Mouse (Mus musculus) monocyte, adult 2 months (primary cell): ENCODE results near the gene Rnase11.
A peak's percentile ranks its signal among the peaks of the same experiment; 100 is the strongest.

ENCODE experiments used
- DNase-seq, 2 experiments: peaks; one replicate each; pipeline ENCODE4 v3.0.0; 2022; ENCODE audit warnings: low spot score in 2 of 2, low read depth in 1 of 2

Rnase11 gene

GRCm38 (mm10) chr14:51050063-51050462 lies at the start of gene Rnase11:
Rnase11 (minus strand) TSS chr14:51050163.
- DNase-seq: no peak

GRCm38 (mm10) chr14:51098921-51099320 lies 49.0 kb upstream of the Rnase11 start:
- no peak for DNase-seq

GRCm38 (mm10) chr14:51098300-51098699 lies 48.3 kb upstream of the Rnase11 start:
- DNase-seq: peak in 1 of 2 experiments; percentile 54

- DNase-seq: no peak
Observed at GRCm38 (mm10) chr14:51095736-51096524, 46.0 kb upstream of the Rnase11 start.

- no peak for DNase-seq
Observed at GRCm38 (mm10) chr14:51094921-51095320, 45.0 kb upstream of the Rnase11 start.

- no peak for DNase-seq
Observed at GRCm38 (mm10) chr14:51094096-51094875, 44.3 kb upstream of the Rnase11 start.

- DNase-seq: no peak
Observed at GRCm38 (mm10) chr14:51093496-51093895, 43.5 kb upstream of the Rnase11 start.

GRCm38 (mm10) chr14:51092073-51092620 lies 42.2 kb upstream of the Rnase11 start:
- DNase-seq: no peak

- DNase-seq: peak in 1 of 2 experiments; percentile 14
Observed at GRCm38 (mm10) chr14:51090921-51091900, 41.2 kb upstream of the Rnase11 start, which contains the start of the genes Rnase4 and Ang. Rnase4 (plus strand) TSS chr14:51091077. Ang (plus strand) TSS chr14:51091150.

- DNase-seq: peak; percentile 55 to 80
Observed at GRCm38 (mm10) chr14:51090077-51090781, 40.3 kb upstream of the Rnase11 start.

GRCm38 (mm10) chr14:51089674-51090076 lies 39.7 kb upstream of the Rnase11 start:
- peak in 1 of 2 experiments; percentile 19 for DNase-seq

- peak; percentile 92 to 96 for DNase-seq
Observed at GRCm38 (mm10) chr14:51088970-51089673, 39.2 kb upstream of the Rnase11 start.

- peak in 1 of 2 experiments; percentile 71 for DNase-seq
Observed at GRCm38 (mm10) chr14:51088166-51088969, 38.4 kb upstream of the Rnase11 start.

GRCm38 (mm10) chr14:51087762-51088161 lies 37.8 kb upstream of the Rnase11 start:
- DNase-seq: no peak

GRCm38 (mm10) chr14:51085911-51086310 lies 35.9 kb upstream of the Rnase11 start:
- no peak for DNase-seq

- DNase-seq: no peak
Observed at GRCm38 (mm10) chr14:51085086-51085485, 35.1 kb upstream of the Rnase11 start.

GRCm38 (mm10) chr14:51083805-51084204 lies 33.8 kb upstream of the Rnase11 start:
- DNase-seq: no peak
